Comparison of ENCODE assay signal across 8 mouse cellular contexts in the genomic region with DNA sequence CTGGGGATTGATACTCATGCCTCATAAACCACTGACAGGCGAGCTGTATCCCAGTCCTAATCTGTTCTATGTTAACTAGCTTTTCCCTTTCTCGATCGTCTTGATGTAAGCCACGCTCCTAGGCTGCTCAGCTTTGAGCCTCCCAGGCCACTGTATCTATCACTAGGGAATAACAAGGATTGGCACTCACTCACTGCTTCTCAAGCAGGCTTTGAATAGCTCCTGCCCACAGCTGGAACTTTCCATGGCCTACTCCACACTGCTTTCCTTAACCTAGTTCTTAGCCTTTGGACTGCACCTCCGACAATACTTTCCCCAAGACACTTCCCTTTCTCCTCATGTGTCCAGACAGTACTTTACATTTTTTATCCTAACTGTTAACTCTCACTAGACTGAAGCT. TPM values are rescaled to one million over a fixed set of nuclear protein-coding genes. Genes with fewer than 3 reads are reported as not detected.
DNase-seq lines count a peak whose midpoint lies in the region; ATAC-seq and TF ChIP-seq lines count a peak whose summit lies in the region.

No protein-coding gene starts in this region.

- peaks cover 21% of the 10 kb centered on the region for H3K36me3 ChIP-seq in embryonic facial prominence, embryonic 11.5 days (replicated peaks; ENCODE audit: control insufficient read depth, insufficient read depth, low read depth, low read length)
- H3K36me3 ChIP-seq in hindbrain, embryonic 14.5 days (replicated peaks; ENCODE audit: control insufficient read depth, insufficient read depth): peaks cover 69% of the 10 kb centered on the region
- peaks cover 54% of the 10 kb centered on the region for H3K36me3 ChIP-seq in liver, postnatal 0 days (replicated peaks; ENCODE audit: insufficient read depth, low read length)

- no peak for ATAC-seq in embryonic facial prominence, embryonic 11.5 days (replicated peaks; ENCODE audit: insufficient number of reproducible peaks, low FRiP score, low TSS enrichment, low read depth)
- no peak for ATAC-seq in hindbrain, embryonic 14.5 days (ENCODE audit: low FRiP score)
- no peak for ATAC-seq in liver, postnatal 0 days

- TF ChIP-seq EP300 in liver, postnatal 0 days (IDR thresholded peaks at IDR 0.05; ENCODE audit: low read depth): no peak

- no peak overlapping the region for H3K27ac ChIP-seq in embryonic facial prominence, embryonic 11.5 days (replicated peaks; ENCODE audit: low read depth, low read length)
- H3K27ac ChIP-seq in hindbrain, embryonic 14.5 days: no peak overlapping the region
- no peak overlapping the region for H3K27ac ChIP-seq in liver, postnatal 0 days (ENCODE audit: low read depth)

- TF ChIP-seq CTCF in liver, postnatal 0 days (IDR thresholded peaks at IDR 0.05; ENCODE audit: low read depth): no peak

- peak overlapping the region; percentile 99; the same call in 1 of the 2 replicates for H3K4me3 ChIP-seq in embryonic facial prominence, embryonic 11.5 days (ENCODE audit: low read depth, low read length)
- peak overlapping the region; percentile 94 for H3K4me3 ChIP-seq in hindbrain, embryonic 14.5 days (replicated peaks; ENCODE audit: low read length)
- peak overlapping the region; percentile 96 for H3K4me3 ChIP-seq in liver, postnatal 0 days (ENCODE audit: low read depth, low read length)

- H3K27me3 ChIP-seq in embryonic facial prominence, embryonic 11.5 days (ENCODE audit: control insufficient read depth, insufficient read depth, low read length): no peaks in the 10 kb centered on the region
- no peaks in the 10 kb centered on the region for H3K27me3 ChIP-seq in hindbrain, embryonic 14.5 days (ENCODE audit: control insufficient read depth, insufficient read depth, low read length)
- no peaks in the 10 kb centered on the region for H3K27me3 ChIP-seq in liver, postnatal 0 days (ENCODE audit: insufficient read depth, low read length)

- no peaks in the 10 kb centered on the region for H3K9me3 ChIP-seq in embryonic facial prominence, embryonic 11.5 days (replicated peaks; ENCODE audit: control insufficient read depth, low read length)
- H3K9me3 ChIP-seq in hindbrain, embryonic 14.5 days (ENCODE audit: control insufficient read depth, low read length): no peaks in the 10 kb centered on the region
- no peaks in the 10 kb centered on the region for H3K9me3 ChIP-seq in liver, postnatal 0 days (ENCODE audit: low read length)

- DNase-seq in adrenal gland, postnatal 14 days: peak; percentile 35
- DNase-seq in adrenal gland, adult 8-10 months: no peak
- no peak for DNase-seq in embryonic facial prominence, embryonic 11.5 days (ENCODE audit: low spot score)
- no peak for DNase-seq in hindbrain, embryonic 14.5 days (ENCODE audit: low spot score)
- DNase-seq in liver, postnatal 0 days: no peak
- DNase-seq in right cerebral cortex, postnatal 10 days (ENCODE audit: low spot score in 2 of 2): no peak
- no peak for DNase-seq in urinary bladder, adult 18-20 months (ENCODE audit: low spot score in 2 of 2)
- no peak for DNase-seq in adrenal gland, postnatal 36 days

- no peaks in the 10 kb centered on the region for H3K4me1 ChIP-seq in embryonic facial prominence, embryonic 11.5 days (ENCODE audit: control insufficient read depth, insufficient read depth, low read length)
- peaks cover 22% of the 10 kb centered on the region for H3K4me1 ChIP-seq in hindbrain, embryonic 14.5 days (replicated peaks; ENCODE audit: control insufficient read depth, insufficient read depth, low read length)
- peaks cover 10% of the 10 kb centered on the region for H3K4me1 ChIP-seq in liver, postnatal 0 days (ENCODE audit: insufficient read depth)

- no peak overlapping the region for H3K9ac ChIP-seq in embryonic facial prominence, embryonic 11.5 days (replicated peaks; ENCODE audit: low read length)
- peak overlapping the region; percentile 100; the same call in 1 of the 2 replicates for H3K9ac ChIP-seq in hindbrain, embryonic 14.5 days
- H3K9ac ChIP-seq in liver, postnatal 0 days (replicated peaks): no peak overlapping the region

- WGBS in embryonic facial prominence, embryonic 11.5 days: 87% methylated on average over 5 of the region's 5 CpGs
- WGBS in hindbrain, embryonic 14.5 days: 74% methylated on average over 5 of the region's 5 CpGs
- 87% methylated on average over 5 of the region's 5 CpGs for WGBS in liver, postnatal 0 days (ENCODE audit: insufficient replicate concordance)

- H3K4me2 ChIP-seq in embryonic facial prominence, embryonic 11.5 days (ENCODE audit: low read depth, low read length): peak overlapping the region; percentile 60; the same call in 1 of the 2 replicates
- H3K4me2 ChIP-seq in hindbrain, embryonic 14.5 days (replicated peaks): peak overlapping the region; percentile 89
- peak overlapping the region; percentile 67 for H3K4me2 ChIP-seq in liver, postnatal 0 days (ENCODE audit: low read depth, low read length)

RNA-seq across cellular contexts. Expression of a gene that starts 1.9 kb away (rescaled TPM):
- 108 and 137 TPM in 2 replicates for total RNA-seq in adrenal gland, postnatal 14 days (2021)
- total RNA-seq in adrenal gland, adult 8-10 months (2022): 100 to 1,000 TPM in 2 of 4 experiments, 10 to 100 TPM in 2; 91.2 to 204 (median 127) TPM
- 184 and 198 TPM in 2 replicates for polyA plus RNA-seq in embryonic facial prominence, embryonic 11.5 days (2014; fragmentation: Nextera tagmentation; extraction: Ambion mirVana)
- polyA plus RNA-seq in hindbrain, embryonic 14.5 days (2014; fragmentation: Nextera tagmentation; extraction: Ambion mirVana): 199 and 205 TPM in 2 replicates
- polyA plus RNA-seq in liver, postnatal 0 days (2015; fragmentation: Nextera tagmentation; extraction: Ambion mirVana): 37.8 and 41.7 TPM in 2 replicates
- total RNA-seq in adrenal gland, postnatal 36 days (2021): 100 to 1,000 TPM in 1 of 2 experiments, 10 to 100 TPM in 1; 91.6 to 126 TPM

RNA-seq across cellular contexts. Expression of a gene that starts 58.6 kb away (rescaled TPM):
- 22.8 and 25.9 TPM in 2 replicates for total RNA-seq in adrenal gland, postnatal 14 days (2021)
- total RNA-seq in adrenal gland, adult 8-10 months (2022): 10 to 100 TPM; 25.0 to 41.2 (median 29.8) TPM
- 17.6 and 17.7 TPM in 2 replicates for polyA plus RNA-seq in embryonic facial prominence, embryonic 11.5 days (2014; fragmentation: Nextera tagmentation; extraction: Ambion mirVana)
- 17.5 and 17.7 TPM in 2 replicates for polyA plus RNA-seq in hindbrain, embryonic 14.5 days (2014; fragmentation: Nextera tagmentation; extraction: Ambion mirVana)
- polyA plus RNA-seq in liver, postnatal 0 days (2015; fragmentation: Nextera tagmentation; extraction: Ambion mirVana): 0.76 and 1.1 TPM in 2 replicates
- total RNA-seq in adrenal gland, postnatal 36 days (2021): 10 to 100 TPM; 22.6 to 41.3 TPM
